Mouse (Mus musculus): ENCODE data around the gene Gabarap.
"Not testable (repeated sequence)": the region's sequence is repeated elsewhere in the genome, so short reads cannot be mapped to it uniquely, and the experiment has no call there.

Gene Gabarap

GRCm38 (mm10) chr11:69990850-69991691 lies at the start of gene Gabarap:
TSS of gene Gabarap (plus strand) at chr11:69991143.
- peak; percentile 95 for DNase-seq

GRCm38 (mm10) chr11:69945216-69945615 lies 45.7 kb upstream of the Gabarap start:
- DNase-seq = no peak

GRCm38 (mm10) chr11:69945997-69946891 lies 44.7 kb upstream of the Gabarap start:
- DNase-seq = no peak

- DNase-seq = no peak
These were observed 43.4 kb upstream of the Gabarap start for GRCm38 (mm10) chr11:69947337-69948065.

GRCm38 (mm10) chr11:69948066-69948762 lies 42.7 kb upstream of the Gabarap start, which contains the start of gene Slc2a4:
TSS of gene Slc2a4 (minus strand) at chr11:69948188.
- no peak for DNase-seq

- DNase-seq = peak; percentile 40
These were observed 42.2 kb upstream of the Gabarap start for GRCm38 (mm10) chr11:69948763-69949150.

DNA sequence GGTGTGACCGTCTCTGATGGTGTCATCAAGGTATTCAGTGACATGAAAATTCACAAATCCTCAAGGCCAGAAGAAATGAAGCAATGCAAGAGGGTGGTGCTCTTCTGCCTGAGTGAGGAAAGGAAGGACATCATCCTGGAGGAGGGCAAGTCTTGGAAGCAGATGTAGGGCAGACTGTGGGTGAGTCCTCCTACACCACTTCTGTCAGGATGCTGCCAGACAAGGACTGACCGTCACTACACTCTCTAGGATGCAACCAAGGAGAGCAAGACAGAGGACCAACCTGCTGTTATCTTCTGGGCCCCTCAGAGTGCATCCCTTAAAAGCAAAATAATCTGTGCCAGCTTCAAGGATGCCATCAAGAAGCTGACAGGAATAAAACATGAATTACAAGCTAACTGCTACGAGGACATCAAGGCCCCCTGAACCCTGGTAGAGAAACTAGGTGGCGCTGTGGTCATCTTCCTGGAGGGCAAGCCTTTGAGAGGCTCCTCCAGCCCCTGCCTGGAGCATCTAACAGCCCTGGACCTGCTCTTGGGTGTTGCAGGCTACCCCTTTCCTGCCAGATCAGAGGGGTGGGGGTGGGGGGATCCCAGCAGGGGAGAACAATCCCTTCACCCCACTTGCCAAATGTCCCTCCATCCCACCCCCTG lies 40.0 kb upstream of the Gabarap start:
- no peak for DNase-seq

DNA sequence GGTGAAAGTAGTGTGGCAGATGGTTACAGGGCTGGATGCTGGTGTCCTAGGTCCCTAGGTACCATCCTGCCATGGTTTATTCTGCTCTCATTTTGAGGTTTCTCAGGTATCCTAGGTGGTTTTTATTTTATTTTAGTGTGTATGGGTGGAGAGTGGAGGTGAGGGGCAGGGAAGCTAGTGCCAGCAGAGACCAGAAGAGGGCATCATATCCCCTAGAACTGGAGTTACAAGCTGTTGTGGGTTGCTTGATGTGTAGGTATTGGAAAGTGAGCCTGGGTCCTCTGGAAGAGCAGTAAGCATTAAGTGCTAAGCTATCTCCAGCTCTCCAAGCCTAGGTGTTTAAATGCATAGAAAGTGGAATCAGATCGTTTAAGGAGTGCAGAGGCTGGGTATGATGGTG lies 38.7 kb upstream of the Gabarap start:
- DNase-seq = no peak

DNA sequence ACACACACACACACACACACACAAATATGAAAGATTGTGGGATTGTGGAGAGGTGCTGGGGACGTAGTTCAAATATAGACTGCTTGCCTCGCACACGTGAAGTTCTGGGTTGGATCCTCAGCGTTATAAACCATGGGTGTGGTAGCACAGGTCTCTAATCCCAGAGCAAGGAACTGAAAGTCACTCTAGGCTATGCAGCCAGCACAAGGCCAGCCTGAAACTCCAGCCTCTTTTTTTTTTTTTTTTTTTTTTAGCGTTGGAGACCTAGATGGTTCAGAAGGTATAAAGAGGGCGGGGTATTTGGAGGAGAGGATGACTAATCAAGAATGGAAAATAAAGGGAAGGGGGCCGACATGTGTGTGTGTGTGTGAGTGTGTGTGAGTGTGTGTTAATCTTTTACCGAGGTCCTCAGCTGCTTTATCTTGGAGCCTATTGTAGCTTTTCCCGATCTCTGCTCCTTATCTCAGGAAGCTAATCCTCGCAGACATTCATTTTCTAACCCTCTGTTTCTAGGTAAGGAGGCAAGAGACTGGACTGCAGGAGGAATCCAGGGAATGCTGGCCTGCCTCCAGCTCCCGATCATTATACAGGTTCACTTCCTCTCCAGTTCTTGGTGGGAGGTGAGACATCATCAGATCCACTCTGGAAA lies 37.6 kb upstream of the Gabarap start:
- DNase-seq = no peak

DNA sequence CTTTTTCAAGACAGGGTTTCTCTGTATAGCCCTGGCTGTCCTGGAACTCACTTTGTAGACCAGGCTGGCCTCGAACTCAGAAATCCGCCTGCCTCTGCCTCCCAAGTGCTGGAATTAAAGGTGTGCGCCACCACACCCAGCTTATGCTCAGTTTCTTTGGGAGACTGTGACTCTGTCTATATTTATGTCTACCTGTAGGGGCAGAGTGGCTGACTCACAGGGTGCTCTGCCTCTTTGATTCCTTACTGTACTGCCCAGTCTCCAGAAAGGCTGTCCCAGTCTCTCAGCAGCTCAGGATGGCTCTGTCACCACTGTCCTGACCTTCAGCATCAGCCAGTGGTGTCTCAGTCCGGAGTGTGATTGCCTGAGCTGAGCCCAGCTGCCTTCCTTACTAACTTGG lies 35.3 kb upstream of the Gabarap start:
- not testable (repeated sequence) for DNase-seq

DNA sequence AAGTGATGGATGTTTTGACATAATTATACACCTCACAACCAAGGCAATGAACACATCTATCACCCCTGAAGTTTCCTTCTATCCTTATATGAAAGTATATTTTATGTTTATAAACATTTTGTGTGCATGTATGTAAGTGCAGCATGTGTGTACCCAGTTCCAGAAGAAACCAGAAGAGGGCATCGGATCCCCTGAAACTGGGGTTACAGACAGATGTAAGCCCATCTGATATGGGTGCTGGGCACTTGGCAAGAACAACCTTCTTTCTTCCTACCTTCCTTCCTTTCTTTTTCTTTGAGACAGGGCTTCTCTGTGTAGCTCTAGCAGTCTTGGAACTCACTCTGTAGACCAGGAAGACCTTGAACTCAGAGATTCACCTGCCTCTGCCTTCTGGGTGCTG lies 34.7 kb upstream of the Gabarap start:
- DNase-seq = no peak

DNA sequence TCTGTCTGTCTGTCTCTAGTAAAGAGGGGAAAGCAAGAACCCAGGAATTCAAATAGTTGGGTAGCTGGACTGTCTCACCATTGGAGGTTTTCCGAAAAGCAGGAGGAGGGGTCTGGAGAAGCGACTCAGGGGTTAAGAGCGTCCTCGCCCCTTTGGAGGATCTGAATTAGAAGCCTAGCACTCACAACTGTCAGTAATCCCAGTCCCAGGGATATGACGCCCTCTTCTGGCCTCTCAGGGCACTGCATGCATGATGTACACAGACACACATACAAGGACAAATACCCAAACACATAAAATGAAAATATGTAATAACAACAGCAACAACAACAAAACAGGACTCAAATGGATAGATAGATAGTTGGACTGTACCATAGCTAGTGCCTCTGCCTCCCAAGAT lies 30.3 kb upstream of the Gabarap start:
- no peak for DNase-seq

GRCm38 (mm10) chr11:69961841-69962240 lies 29.1 kb upstream of the Gabarap start:
- no peak for DNase-seq

DNA sequence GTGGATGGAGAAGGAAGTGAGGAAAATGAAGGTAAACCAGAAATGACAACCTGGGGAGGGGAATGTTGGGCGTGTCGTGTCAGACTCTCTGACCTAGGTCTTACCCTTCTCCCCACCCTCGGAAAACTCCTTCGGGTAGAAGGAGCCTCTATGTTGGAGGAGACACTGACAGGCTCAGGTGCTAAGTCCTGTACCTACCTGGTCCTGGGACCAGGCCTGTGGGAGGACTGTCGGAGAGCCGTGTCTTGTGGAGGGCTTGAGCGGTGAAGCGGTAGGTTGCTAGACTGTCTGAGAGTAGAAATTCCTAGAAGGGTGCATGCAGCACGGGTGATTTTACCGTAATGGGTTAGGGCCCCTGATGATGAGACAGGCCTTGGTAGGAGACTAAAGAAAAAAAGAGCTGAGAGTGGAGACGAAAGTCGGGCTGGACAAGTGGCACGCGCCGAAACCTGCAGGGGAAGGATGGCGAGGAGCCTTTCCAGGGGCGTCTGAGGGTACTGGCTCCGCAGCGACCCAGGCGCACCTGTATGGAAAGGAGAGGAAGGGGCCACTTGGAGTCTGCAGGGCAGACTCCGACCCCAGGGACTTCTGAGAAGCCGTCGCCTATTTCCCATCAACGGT lies 26.2 kb upstream of the Gabarap start, which contains the start of gene Cldn7:
Gene Cldn7, plus strand, starts transcription at position 130 of the 621 bp plus-strand sequence.
- DNase-seq = no peak

- DNase-seq = no peak
These were observed 25.5 kb upstream of the Gabarap start for GRCm38 (mm10) chr11:69965271-69966005.

DNA sequence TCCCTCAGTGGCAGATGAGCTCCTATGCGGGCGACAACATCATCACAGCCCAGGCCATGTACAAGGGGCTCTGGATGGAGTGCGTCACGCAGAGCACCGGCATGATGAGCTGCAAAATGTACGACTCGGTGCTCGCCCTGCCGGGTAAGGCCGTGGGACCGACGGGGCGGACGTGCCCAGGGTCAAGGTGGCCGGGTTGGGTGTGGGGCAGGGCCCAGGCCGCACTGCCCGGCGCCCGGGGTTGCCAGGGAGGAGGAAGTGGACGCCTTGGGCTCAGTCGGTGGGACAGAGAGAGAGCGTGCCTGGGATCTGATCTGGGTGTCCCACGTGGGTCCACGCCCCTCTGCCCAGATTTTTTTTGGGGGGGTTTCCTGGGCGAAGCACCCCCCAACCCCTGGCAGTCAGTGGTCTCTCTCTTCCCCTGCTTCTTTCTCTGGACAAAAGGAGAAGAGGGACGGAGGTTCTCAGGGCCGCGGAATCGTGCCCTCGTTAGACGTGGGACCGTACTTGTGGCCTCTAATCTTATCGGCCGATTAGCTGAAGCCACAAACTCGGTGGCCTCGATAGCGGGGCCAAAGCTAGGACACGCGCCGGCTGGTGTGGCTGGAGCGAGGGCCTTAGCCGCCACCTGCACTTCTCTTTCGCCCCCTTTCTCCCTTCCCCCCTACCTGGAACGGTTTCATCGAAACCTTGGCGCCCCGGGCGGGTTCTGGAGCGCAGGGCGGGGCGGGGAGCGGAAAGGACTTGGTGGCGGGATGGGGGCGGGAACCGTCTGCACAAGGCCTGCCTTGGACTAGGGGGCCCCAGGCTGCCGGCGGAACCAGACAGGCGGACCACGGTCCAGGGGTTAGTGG lies 24.7 kb upstream of the Gabarap start:
- DNase-seq = no peak

DNA sequence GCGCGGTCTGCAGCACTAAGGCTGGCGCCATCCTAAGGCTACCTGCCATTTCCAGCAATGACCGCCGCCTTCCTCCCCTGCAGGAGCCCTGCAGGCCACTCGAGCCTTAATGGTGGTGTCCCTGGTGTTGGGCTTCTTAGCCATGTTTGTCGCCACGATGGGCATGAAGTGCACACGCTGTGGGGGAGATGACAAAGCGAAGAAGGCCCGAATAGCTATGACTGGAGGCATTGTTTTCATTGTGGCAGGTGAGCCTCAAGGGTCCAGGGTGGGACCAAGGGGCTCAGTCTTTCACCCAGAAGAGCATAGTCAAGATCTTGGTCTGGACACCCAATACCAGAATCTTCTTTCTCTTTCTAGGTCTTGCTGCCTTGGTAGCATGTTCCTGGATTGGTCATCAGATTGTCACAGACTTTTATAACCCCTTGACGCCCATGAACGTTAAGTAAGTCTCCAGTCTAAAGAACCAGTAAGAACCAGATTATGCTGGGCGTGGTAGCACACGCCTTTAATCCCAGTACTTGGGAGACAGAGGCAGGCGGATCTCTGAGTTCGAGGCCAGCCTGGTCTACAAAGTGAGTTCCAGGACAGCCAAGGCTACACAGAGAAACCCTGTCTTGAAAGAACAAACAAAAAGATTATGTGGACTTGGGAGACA lies 24.0 kb upstream of the Gabarap start:
- DNase-seq = no peak

- no peak for DNase-seq
These were observed 22.1 kb upstream of the Gabarap start for GRCm38 (mm10) chr11:69968793-69969192.
